Mouse (Mus musculus): ENCODE results near the gene Hoxa5. TPM values are rescaled to one million over a fixed set of nuclear protein-coding genes. Genes with fewer than 3 reads are reported as not detected.

Gene Hoxa5
- total RNA-seq, 2 experiments from 2014 or later = not detected

GRCm38 (mm10) chr6:52241001-52241621 is 36.7 kb upstream of the Hoxa5 start:
- intact Hi-C loops (cut with DNase I) = no loop called here
- no peak for DNase-seq (ENCODE audit: low spot score in 2 of 2)

GRCm38 (mm10) chr6:52240389-52241000 is 36.1 kb upstream of the Hoxa5 start, which contains the start of gene Hoxa10:
Gene Hoxa10 (minus strand): TSS chr6:52240854.
- DNase-seq (ENCODE audit: low spot score in 2 of 2) = no peak
- intact Hi-C loops (cut with DNase I) = no loop called here

GRCm38 (mm10) chr6:52239625-52240388 is 35.4 kb upstream of the Hoxa5 start:
- intact Hi-C loops (cut with DNase I) = no loop called here
- no peak for DNase-seq (ENCODE audit: low spot score in 2 of 2)

DNA sequence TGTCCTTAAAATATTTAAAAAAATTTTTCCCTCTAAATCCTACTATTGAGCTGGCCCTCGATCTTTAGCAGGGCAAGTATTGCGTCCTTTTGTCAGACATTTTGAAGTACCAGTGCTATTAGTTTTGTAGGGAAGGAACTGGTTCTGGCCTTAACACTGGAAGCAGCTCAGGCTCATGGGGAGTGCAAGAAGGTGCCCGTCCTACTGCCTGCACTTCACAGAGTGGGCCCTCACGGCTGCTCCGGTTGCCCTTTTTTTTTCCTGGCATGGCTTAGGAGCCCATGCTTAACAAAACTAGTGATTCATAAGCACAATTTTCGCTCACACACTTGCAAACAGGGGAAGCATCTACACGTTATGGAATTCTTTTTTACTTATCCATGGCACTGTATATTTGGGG is 34.6 kb upstream of the Hoxa5 start:
- no peak for DNase-seq (ENCODE audit: low spot score in 2 of 2)
- intact Hi-C loops (cut with DNase I) = no loop called here

DNA sequence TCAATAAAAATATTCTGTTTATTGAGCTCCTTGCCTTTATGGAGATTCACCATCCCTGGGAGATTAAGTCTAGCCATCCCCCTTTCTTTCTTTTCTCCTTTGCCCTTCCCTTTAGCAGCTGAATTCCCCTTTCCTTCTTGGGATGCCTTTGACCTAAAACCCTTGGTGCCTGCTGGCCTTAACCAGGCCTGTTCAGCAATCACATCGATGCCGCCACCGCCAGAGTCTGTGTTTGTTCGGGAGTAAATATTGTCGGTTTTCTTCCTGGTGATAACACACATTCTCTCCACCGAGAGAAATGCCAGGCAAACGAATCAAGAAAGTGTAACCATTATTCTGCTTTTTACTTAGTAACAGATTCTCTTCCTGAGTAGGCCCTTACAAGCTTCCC is 33.8 kb upstream of the Hoxa5 start:
- no peak for DNase-seq (ENCODE audit: low spot score in 2 of 2)
- intact Hi-C loops (cut with DNase I) = no loop called here

- intact Hi-C loops (cut with DNase I) = no loop called here
- DNase-seq (ENCODE audit: low spot score in 2 of 2) = no peak
Observed at GRCm38 (mm10) chr6:52237346-52238154, 33.2 kb upstream of the Hoxa5 start.

- no peak for DNase-seq (ENCODE audit: low spot score in 2 of 2)
- intact Hi-C loops (cut with DNase I) = no loop called here
Observed at GRCm38 (mm10) chr6:52236806-52237205, 32.4 kb upstream of the Hoxa5 start.

- intact Hi-C loops (cut with DNase I) = no loop called here
Observed at GRCm38 (mm10) chr6:52235866-52236265, 31.5 kb upstream of the Hoxa5 start.

DNA sequence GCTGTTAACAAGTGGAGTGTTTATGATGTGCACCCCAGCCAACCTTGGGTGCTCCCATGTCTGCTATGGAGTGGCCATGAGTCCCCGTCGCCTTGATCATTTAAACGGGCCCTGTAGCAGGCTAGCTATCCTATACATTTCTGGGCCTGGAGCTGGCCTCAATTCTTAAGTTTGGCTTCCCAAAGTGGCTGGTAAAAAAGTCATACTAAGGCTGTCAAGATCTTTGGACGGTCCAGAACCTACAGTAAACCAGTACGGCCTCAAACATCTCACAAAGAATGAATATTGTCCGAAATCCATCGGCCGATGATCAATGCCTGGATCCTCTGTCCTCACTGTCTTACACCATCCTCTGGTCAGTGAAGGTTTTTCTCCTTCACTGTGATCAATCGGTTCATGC is 30.9 kb upstream of the Hoxa5 start:
- intact Hi-C loops (cut with DNase I) = no loop called here
- DNase-seq (ENCODE audit: low spot score in 2 of 2) = no peak

More at GRCm38 (mm10) chr6:52235866-52236265, 31.5 kb upstream of the Hoxa5 start:
- DNase-seq (ENCODE audit: low spot score in 2 of 2) = no peak

GRCm38 (mm10) chr6:52234428-52235140 is 30.2 kb upstream of the Hoxa5 start:
- no peak for DNase-seq (ENCODE audit: low spot score in 2 of 2)
- intact Hi-C loops (cut with DNase I) = no loop called here

DNA sequence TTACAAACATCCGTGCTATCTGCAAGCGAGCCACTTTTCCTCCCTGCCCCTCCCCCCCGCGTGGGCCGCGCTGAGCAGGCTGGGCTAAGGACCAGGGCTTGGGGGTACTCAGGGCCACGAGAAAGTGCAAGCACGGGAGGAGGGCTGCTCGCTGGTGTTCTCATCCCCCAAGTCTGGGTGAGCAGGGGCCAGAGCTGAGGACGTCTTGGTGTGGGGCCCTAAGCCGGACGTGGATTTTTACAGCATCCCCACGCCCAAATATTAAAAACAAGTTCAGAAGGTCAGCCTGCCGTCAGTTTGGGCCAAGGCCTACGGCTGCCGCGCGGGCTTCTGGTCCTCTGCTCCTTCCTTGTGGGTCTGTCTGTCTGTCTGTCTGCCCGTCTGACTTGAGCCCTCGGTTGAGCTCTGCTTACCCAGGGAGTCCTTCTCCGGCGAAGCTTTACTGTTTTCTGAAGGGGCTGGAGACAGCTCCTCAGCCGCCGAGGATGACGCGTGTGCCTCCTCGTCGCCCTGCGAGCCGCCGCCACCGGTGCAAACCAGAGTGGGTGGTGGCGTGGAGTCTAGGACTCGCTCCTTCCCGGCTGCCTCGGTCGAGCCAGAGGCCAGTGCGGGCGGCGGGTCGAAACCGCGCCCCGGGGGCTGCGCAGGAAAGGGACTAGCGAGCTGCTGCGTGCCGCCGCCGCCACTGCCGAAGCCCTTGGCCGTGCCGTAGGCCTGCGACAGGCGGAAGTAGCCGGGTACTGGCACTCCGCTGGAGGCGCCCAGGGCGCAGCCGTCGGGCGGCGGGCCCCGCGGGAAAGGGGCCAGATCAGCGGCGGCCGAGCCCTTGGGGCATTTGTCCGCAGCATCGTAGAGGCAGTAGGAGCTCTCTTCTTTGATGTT is 29.4 kb upstream of the Hoxa5 start:
- intact Hi-C loops (cut with DNase I) = no loop called here
- no peak for DNase-seq (ENCODE audit: low spot score in 2 of 2)

- intact Hi-C loops (cut with DNase I) = no loop called here
- no peak for DNase-seq (ENCODE audit: low spot score in 2 of 2)
Observed at GRCm38 (mm10) chr6:52232984-52233545, 28.7 kb upstream of the Hoxa5 start.

DNA sequence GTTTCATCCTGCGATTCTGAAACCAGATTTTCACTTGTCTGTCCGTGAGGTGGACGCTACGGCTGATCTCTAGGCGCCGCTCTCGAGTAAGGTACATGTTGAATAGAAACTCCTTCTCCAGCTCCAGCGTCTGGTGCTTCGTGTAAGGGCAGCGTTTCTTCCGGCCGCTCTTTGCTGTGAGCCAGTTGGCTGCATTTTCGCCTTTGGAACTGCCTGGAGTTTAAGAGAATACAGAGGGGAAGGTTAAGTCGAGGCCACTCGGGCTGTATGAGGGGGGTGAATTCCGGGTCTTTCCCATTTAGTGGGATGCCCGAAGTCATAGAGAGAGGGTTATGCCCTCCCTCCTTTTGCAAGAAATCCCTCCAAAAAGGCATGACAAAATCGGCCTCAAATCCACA is 28.2 kb upstream of the Hoxa5 start:
- no peak for DNase-seq (ENCODE audit: low spot score in 2 of 2)
- intact Hi-C loops (cut with DNase I) = no loop called here

DNA sequence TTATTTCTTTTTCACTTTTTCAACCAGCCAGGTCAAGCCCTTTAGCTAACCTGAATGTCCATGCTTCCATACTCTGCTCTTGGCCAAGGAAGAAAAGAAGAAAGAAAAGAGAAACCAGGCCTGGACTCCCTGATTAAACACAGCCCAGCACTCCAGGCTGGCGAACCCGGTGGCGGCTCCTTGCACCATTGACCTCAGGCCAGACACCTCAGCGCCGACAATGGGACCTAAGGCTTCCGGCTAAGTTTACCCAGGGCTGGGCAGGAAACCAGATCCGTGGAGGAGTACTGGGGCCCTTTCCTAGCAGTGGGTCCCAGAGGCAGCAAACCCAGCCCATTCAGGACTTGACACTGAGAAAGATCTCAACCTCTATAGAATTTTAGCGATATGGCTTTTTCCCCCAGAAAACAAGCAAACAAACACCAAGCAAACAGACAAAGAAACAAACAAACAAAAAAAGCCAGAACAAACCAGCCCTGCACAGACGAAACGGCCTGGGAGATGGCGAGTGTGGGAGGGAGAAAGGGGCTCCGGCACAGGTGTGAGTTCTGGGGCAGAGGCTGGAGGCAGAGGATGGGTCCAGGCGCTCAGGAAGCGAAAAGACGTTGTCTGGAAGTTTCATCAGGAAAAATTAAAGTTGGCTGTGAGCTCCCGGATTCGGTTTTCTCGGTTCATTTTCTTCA is 27.6 kb upstream of the Hoxa5 start:
- no peak for DNase-seq (ENCODE audit: low spot score in 2 of 2)
- intact Hi-C loops (cut with DNase I) = no loop called here

GRCm38 (mm10) chr6:52230516-52231165 is 26.3 kb upstream of the Hoxa5 start, which contains the start of gene Hoxa9:
Gene Hoxa9 (minus strand): TSS chr6:52231089.
- intact Hi-C loops (cut with DNase I) = no loop called here
- no peak for DNase-seq (ENCODE audit: low spot score in 2 of 2)

- DNase-seq (ENCODE audit: low spot score in 2 of 2) = no peak
- intact Hi-C loops (cut with DNase I) = no loop called here
Observed at GRCm38 (mm10) chr6:52229558-52230416, 25.4 kb upstream of the Hoxa5 start.
